Mouse (Mus musculus) B cell, adult 2 months (primary cell): Measurements from ENCODE around the gene Zbtb42.
A peak's percentile ranks its signal among the peaks of the same experiment; 100 is the strongest.

Experiments
- DNase-seq, 2 experiments: peaks; one replicate each; pipeline ENCODE4 v3.0.0; 2022

The Zbtb42 gene

DNA sequence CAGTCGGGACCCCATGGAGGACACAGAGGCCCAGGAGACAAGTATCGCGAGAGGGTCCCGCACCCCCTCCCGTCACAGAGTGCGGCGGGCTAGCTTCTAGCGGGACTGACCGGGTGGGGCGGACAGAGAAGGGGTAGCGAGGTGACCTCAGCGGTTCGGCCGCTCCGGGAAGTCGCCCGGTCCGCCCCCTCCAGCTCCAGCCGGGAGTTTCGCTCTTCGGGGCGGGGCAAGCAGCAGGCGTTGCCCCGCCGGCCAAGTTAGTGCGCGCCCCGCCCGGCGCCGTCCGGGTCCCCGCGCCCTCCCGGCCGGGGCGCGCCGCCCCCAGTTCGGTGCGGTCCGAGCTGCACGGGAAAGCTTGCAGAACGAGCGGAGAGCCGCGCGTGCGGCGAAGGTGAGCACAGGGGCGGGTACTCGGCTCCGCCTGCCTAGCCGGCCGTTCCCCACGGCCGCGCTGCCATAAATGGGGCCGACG, at the start of gene Zbtb42:
Gene Zbtb42, plus strand, starts transcription at position 274 of the 472 bp plus-strand sequence.
- peak; percentile 40 to 43 for DNase-seq

DNA sequence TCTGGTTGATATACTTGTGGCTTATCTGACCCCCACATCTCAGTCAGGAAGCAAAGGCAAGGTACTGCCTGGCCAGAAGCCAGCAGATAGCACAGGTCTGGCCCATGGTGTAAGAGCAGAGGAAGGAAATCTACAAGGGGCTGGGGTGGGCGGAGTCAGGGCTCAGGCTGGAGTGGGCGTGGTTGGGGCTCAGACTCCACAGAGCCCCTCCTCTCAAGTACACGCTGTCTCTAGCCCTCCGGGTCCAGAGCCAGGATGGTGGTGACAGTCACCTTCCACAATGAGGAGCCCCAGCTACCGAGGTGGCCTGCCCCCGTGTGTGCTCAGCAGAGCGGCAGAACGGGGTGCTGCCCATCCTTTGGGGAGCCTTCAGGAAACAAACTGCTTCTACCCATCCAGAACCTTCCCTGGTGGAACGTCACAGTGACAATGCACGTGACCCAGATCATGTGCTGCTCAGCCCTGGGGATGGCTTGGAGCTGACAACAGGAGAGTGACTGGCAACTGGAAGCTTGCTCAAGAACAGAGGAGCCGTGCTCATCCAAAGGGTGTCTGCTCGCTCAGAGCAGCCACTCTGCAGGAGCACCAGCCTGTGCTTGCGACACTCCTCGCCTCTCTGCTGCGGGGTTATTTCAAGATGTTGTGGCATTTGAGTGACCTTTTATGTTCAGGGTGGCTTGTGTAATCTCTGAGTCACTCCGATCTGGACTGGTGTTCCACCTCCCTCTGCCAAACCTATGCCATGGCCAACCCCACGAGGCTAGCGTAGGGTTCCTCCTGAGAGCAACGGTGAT, 49.5 kb upstream of the Zbtb42 start:
- peak; percentile 68 to 72 for DNase-seq

DNA sequence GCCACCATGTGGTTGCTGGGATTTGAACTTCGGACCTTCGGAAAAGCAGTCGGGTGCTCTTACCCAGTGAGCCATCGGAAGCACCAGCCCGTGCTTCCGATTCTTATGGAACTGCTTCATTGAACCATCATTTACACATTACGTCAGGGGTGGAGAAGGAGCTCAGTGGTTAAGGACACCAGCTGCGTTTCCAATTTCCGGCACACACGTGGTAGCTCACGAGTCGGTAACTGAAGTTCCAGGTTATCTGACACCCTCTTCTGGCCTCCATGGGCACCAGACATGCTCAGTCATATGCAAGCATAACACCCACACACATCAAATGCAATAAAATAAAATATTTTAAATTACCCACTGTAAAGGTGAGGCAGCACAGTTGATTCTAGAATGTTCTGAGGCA, 48.6 kb upstream of the Zbtb42 start:
- no peak for DNase-seq

DNA sequence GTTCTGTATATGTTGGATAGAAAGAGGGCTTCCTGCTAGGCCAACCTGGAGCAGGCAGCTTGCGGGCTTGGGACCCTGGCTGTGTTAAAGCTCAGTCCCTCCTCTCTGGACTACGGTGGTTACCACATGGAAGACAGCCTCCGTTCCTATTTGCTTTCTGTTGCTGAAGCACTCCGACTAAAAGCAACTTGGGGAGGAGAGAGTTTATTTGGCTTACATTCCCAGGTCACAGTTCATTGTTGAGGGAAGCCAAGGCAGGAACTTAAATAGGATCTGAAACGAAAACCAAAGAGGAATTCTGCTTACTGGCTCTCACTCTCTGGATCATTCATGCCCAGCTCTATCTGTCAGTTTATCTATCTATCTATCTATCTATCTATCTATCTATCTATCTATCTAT, 47.8 kb upstream of the Zbtb42 start:
- no peak for DNase-seq

DNA sequence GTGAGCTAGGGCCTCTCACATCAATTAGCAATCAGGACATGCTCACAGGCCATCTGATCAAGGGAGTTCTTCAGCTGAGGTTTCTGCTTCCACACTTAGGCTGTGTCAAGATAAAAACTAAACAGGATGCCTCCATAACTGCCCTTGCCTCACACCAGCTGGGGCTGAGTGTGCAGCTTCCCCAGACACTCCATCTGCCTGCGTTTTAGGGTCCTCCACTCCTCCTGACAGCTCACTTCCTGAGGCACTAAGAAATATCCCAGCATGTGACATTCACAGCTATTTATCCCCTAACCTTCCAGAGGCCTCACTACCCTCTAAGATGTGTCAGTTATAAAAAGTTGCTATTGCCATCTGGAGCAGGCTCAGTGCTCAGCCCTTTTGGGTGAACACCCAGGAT, 47.2 kb upstream of the Zbtb42 start:
- no peak for DNase-seq

DNA sequence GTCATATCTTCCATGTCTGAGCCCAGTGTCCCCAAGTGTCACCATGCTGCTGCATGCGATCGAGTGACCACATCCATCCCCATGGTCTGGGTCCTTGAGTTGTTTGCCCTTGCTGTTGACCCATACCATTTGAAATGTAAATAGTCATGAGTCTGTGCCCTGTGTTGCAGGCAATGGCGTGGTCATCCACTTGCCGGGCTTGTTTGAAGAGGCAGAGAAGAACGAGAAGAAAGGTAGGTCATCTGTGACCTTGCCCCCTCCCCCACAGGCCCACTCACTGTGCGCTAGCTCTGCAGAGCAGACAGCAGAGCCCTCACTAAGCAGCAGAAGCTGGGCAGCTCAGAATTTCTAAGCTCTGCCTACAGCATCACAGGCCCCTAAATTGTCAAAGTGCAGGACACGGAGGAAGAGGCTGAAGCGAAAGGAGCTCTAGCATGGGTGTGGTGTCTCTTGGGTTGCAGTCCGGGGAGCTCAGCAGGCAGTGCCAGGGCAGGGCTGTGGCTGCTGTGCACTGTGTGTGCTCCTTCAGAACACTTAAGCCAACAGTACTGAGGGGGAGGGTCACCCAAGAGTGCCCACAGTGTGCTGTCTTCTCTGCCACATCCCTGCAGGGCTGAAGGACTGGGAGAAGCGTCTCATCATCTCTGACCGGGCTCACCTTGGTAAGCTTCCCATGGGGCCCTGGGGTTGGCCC, 46.4 kb upstream of the Zbtb42 start:
- DNase-seq, result peak in 1 of 2 experiments; percentile 16

DNA sequence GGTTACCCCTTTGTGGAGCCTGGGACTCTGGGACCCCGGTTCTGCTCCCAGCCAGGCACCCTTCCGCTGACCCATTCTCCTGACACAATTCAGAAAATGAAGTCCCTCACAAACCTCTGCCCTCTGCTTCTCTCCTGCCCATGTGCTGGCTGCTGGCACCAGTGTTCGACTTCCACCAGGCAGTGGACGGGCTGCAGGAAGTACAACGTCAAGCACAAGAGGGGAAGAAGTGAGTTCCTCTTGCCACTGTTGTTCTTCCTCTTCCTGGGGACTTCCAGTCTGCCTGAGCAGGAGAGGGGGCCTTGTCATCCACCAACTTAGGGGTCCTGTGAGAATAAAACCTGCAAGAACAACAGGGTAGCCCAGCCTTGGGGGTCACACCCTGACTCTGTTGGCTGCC, 45.7 kb upstream of the Zbtb42 start:
- peak; percentile 60 for DNase-seq

DNA sequence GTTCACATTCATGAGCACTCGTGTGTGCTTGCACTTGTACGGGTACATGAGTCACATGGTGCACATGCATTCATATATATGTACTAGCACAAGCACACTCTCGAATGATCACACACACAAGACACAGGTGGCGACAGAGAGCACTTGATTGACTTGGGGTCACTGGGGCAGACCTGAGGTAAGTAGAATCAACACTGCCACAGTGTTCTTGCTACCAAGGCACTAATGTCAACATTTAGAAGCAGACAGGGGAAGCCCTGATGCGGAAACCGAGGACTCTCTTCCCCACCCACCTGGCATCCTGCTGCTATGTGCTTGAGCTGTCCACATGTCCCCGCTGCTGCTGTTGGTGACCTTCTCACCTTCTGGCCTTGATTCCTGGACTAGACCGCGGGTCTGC, 44.9 kb upstream of the Zbtb42 start:
- peak; percentile 57 to 58 for DNase-seq

DNA sequence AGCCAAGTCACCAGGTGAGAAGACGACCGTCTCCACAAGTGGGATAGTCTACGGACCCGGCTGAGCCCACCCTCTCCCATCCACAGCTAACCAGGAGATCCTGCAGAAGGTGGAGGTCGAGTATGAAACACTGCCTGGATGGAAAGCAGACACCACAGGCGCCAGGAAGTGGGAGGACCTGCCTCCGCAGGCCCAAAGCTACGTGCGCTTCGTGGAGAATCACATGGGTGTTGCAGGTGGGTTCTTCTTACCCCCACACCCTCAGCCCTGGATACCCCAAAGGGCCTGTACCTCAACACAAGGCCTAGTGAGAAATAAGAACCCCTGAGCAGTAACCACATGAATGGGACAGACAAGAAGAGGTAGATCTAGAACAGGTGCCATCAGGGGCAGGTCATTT, 39.1 kb upstream of the Zbtb42 start:
- no peak for DNase-seq

DNA sequence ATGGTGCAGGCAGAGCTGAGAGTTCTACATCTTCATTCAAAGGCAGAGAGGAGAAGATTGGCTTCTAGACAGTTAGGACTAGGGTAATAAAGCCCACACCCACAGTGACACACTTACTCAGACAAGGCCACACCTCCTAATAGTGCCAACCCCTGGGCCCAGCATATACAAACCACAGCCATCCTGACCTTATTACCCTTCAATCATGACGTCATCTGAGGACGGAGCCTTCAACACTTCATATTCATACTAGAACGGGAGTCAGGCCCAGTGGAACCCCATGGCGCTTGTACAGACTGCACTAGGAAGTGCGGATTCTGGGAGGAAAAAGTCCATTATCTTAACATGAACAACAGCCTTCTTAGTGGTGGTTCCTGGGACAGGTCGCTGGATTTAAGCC, 35.5 kb upstream of the Zbtb42 start:
- no peak for DNase-seq

DNA sequence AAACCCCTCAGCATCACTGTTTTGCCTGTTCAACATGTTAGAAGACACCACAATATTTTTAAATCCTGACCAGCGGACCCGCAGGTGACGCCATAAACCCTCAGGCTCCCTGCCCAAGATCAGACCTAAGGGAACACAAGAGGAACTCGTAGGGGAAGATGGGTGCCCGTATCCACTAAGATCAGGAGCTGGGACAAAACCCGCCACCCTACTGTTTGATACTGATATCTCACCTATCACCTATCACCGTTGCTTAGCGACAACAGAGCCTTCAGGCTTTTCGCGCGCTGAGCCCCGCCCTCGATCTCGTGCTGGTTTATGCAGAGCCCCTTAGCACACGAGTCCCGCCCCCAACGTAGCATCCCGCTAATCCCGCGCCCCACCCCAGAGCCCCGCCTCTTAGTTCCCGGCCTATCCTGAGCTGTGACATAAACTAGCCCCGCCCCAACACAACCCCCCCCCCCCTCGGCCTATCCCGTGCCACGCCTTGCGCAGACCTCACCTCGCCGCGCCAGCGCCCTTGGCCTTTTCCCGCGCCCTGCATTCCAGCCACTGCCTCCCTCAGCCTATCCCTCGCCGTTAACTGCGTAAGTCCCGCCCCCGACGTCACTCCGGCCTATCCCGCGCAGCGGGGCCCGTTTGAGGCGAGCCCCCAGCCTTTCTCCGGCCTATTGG, 34.3 kb upstream of the Zbtb42 start, which contains the start of gene Siva1:
Gene Siva1, plus strand, starts transcription at position 500 of the 675 bp plus-strand sequence.
- peak; percentile 98 for DNase-seq

DNA sequence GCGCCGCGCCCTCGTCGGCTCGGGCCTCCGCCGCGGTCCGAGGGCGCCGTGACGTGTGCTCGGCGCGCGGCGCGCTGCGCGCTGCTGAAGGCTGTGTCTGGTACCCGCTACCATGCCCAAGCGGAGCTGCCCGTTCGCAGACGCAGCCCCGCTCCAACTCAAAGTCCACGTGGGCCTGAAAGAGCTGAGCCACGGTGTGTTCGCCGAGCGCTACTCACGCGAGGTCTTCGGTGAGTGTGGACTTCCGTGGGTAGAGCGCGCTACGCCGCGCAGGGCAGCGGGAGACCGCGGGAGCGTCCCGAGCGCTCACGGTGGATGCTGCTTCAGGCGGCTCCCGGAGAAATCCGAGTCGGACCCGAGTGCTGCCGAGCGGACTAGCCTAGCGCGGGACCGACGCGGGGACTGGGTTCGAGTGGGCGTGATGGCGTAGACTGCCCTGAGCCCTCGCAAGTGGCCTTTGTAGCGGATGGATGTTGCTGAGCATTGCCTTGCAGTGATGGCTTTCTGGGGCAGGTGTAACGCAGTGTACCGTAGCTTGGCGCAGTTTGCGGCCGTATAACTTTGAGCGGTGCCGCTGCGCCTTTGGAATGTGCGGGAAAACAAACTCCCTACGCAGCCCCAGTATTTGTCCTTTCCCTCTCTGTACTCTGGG, 33.6 kb upstream of the Zbtb42 start:
- DNase-seq, result no peak

DNA sequence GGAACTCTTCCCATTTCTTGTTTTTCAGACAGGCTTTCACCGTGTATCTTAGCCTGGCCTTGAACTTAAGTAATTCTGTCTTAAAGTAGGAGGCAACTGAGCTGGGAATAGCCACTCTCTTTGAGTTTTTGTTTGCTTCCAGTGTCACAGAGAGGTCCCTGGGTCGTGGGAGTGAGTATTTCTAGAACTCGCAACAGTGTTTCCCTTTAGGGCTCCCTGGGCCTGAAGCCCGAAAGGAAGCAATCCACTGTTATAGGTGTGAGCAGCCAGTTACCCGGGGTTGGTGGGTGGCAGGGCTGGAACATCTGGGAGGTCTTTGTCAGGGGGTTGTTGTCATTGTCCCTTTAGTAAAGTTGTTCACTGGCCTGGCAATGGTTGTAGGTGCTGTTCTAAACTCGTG, 32.5 kb upstream of the Zbtb42 start:
- no peak for DNase-seq

DNA sequence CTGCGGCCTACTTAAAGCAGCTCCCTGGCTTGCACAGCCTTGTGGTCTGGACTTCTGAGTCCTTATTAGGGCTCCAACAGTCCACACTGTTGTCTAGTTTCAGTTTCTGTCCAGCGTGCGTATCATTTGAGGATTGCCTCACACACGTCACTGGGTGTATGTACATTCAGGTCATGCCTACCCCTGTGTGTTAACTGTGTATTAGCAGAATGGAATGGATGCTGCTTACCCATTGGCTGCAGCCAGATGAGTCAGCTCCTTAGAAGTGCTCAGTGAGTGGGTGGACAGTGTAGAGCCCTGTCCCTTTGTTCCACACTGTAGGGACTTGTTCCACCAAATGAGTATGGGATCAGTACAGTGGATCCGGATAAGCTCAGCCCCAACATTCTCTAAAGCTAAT, 30.5 kb upstream of the Zbtb42 start:
- DNase-seq, result no peak

DNA sequence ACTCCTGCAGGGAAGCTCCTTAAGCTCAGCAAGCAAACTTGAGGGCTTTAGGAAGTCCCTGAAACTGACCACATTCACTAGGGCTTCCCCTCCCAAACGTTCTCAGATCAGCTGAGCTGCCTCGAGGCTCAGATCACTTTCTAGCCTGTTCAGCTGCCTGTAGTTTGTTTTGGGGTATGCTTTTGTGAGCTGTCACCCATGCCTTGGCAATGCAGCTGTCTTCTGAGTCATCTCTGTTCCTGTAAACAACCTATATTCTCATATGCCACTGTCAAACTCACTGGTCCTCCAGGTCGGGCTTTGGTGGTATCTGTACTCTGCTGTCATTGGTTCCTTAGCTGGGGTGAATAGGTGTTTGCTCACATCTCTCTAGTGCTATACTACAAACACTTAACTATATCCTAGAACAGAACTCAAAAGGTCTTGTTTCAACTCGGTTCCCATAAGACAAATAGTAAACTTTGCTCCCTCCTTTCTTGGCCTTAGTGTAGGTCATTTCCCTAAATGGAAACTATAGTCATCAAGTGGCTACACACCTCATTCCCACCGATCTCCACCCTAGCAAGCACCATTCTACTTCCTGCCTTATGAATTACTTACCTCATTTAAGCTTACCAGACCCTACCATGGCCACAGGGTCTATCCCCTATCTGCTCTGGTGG, 26.7 kb upstream of the Zbtb42 start:
- no peak for DNase-seq

DNA sequence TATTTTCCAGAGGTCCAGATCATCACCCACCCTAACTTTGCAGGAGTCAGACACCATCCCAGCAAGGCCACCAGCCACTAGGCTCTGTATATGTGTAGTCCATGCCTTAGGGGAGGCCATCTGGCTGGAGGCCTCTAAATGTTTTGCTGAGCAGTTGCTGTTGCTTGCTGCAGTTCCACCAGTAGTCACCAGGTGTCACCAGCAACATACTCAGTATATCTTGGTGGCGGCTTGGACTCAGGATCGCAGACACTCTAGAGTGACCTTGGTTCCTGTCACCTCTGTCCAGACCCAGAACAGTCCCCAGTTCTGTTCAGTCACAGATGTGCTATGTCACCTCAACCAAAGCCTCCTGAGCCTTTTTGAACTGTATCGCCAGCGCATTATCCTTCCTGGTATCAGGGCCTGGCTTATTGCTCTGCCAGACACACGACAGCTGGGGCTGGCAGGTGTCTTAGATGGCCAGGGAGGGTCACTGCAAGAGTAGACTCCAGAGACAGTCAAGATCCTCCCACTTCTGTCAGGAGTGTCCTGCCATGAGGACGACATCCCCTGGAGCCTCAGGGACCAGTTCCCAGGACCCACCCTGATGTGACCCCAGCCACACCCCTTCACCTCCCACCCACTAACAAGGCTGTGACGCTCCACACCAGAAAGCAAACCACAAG, 25.3 kb upstream of the Zbtb42 start:
- peak; percentile 85 for DNase-seq

DNA sequence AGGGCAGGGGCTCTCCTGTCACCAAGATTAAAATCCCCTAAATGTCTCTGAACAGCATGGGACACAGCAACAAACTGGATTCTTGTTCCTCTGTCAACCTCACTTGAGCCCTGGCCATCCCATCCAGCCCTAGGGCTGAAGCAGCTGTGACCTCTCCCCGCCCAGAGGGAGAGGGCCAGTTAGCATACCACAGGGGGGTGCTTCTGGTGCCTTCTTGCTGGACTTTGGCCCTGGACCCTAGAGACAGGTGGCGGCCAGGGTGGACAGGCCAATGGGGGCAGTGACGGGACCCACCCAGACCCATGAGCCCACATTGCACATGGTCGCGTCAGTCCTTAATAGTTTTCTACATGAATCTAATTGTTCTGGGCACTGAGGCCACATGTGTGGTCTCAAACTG, 24.6 kb upstream of the Zbtb42 start:
- DNase-seq, result no peak

DNA sequence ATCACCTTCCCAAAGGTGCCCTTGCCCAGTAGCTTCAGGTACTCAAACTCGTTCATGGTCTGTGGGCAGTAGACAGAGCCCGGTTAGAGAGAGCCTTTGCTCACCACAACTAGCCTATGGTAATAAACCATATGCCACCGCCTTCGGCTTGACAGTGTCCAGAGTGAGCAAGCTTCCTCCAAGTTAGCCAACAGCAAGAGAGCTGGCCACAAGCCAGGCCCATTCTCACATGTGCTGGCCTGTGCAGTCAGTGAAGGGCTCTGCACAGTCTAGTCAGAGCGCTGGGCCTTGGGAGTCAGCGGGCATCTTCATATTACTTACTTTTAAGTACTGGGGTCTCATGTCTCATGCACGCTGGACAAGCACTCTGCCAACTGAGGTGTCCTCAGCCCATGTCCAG, 20.0 kb upstream of the Zbtb42 start:
- no peak for DNase-seq

DNA sequence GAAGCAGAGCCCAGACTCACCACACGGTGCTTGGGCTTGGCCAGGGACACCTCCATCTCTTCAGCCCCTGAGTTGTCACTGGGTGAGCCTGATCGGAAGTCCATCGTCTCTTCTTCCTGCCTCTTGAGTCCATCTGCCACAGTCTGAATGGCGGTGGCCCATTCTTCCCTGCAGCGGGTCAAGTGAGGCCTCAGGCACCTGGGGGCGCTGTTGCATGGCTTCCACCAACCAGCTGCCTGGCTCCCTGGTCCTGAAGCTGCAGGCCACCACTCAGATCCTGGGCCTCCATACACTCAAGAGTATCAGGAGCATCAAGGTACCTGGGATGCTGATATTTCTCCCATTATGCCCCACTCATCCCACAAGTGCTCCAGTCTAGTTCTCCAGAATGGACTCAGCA, 19.5 kb upstream of the Zbtb42 start:
- DNase-seq, result peak; percentile 83 to 85

DNA sequence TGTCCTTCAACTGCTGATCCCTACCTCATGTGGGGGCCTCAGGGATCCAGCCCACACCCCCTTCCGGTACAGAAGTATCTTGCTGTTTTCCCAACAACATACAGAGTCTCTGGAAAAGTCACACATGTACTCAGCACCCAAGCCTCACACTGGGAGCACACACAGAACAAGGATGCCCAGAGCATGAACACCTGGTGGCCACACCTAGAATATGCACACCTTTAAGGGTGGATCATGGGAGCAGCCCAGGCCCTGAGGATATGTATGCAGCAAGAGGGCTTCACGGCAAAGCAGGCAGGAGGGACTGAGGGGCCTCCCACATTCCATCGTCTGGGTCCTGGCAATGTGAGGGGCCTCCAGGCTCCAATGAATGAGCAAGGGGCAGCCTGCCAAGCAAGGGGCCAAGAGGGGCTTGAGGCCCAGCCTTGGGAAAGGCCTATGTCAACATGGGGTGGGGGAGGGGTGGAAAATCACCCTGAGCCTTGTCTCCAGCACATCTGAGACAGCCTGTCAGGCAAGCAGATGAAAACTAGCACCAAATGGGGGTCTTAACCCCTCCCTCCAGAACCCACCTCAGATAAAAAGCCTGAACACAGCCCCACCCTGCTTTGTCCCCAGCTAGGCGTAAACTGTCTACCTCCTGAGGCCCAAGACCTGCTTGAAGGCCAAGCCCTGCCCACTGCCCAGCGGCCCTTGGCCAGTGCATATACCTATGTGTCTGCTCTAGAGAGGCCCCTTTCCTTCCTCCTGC, 17.9 kb upstream of the Zbtb42 start:
- DNase-seq, result no peak

DNA sequence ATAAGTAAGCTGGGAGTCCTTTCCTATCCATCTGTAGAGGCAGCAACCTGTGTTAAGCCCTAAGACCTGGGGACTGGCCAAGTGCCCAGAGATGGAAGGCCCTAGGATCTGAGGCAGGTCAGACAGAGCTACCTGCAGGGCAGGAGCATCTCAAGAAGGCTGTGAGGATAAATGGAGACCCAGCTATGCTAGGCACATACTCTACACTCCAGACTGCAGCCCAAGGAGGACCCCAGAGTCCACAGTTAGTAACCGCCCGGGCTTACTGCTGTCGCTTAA, 17.4 kb upstream of the Zbtb42 start:
- DNase-seq, result no peak

DNA sequence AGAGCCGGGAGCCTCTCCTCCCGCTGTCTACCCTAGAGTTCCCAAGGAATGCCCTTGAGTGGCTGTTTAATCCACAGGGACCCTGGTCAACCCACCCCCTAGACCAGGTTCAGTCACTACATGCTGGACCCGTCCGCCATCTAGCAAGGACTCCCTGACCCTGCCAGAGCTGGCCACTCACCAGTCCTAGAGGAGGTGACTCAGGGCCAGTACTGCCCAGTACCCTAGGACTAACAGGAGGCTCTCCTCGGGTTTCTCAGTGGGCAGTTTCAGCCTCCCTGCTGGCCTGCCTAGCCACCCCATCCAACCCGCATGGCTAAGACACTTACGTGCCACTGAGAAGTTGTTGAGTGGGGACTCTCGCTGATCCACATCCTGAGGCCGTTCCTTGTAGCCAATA, 16.8 kb upstream of the Zbtb42 start:
- no peak for DNase-seq
